Mouse (Mus musculus): ENCODE measurements at regions not wholly inside any gene's neighbourhood (a gene's known extent, or its start where the extent isn't known, plus 50 kb on each side); places are given as distances from the start of the nearest gene placed in this dataset.

- no peak for DNase-seq (ENCODE audit: low read depth, low spot score)
Measured at GRCm38 (mm10) chr12:25344354-25344753, 247.4 kb upstream of the Id2 start.

GRCm38 (mm10) chr12:25338771-25339170, 241.8 kb upstream of the Id2 start:
- no peak for DNase-seq (ENCODE audit: low read depth, low spot score)

GRCm38 (mm10) chr12:25335930-25336329, 239.0 kb upstream of the Id2 start:
- peak; percentile 28 for DNase-seq (ENCODE audit: low read depth, low spot score)

DNA sequence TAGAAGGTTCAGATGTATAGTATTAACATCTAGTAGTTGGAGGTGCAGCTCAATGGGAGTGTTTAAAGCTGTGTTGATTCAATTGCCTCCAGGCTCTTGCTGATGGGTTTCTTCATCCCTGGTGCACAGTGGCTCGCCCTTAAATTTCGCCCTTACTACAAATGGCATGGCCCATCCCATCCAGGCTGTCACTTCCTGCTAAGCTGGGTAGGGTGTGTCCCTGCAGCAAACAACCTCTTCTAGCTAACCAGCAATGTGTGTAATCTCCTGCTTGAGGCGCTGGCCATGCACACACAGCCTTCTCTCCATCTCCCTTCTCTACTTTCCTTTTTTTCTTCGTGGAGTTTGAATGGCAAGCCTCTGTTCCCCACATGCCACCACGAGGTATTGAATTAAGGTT, 238.1 kb upstream of the Id2 start:
- DNase-seq (ENCODE audit: low read depth, low spot score) = no peak

- no peak for DNase-seq (ENCODE audit: low read depth, low spot score)
Measured at GRCm38 (mm10) chr12:25332384-25333035, 235.6 kb upstream of the Id2 start.

DNA sequence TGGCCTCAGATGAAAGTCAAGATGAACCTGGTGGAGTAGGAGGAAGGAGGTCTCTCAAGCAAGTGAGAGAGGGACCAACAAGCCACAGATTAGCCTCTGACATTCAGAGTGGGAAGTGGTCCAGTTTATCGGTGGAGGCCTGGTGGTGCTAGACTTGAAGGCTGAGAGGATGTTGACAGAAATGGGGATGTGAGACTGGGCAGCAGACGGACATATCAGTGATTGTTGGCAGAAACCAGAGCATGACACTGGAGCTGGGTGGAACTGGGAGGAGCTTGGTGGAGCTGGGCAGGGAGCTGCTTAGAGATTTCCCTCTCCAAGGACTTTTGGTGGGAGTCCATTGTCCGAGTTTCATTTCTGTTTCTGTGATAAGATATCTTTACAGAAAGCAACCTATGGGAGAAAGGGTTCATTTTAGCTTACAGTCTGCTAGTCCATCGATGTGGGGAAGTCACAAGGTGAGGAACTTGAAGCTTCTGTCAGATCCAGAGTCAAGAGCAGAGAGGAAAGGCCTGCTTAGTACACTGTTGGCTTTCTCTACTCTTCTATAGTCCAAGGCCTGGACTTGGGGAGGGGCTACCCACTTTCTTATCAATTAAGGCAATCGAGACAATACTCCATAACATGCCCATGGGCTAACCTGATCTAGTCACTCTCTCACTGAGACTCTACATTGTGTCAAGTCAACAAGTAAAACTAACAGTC, 233.2 kb upstream of the Id2 start:
- DNase-seq (ENCODE audit: low read depth, low spot score) = no peak

DNA sequence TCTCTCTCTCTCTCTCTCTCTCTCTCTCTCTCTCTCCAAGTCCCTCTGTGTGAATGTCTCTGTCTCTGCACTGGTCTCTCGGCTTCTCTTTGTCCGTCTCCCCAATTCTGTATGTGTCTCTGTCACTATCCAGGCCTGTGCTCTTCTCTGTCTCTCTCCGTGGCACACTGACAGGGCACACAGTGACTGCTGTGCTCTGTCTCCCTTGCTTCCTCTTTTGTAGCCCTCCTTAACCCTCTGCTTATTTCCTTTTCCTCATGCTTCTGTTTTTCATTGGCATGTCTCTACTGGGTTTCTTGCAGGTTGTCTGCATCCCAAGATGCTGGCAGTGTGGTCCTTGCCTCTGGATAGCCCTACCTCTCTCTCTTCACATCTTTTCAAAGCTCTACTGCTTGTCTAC, 229.0 kb upstream of the Id2 start:
- DNase-seq (ENCODE audit: low read depth, low spot score) = no peak

DNA sequence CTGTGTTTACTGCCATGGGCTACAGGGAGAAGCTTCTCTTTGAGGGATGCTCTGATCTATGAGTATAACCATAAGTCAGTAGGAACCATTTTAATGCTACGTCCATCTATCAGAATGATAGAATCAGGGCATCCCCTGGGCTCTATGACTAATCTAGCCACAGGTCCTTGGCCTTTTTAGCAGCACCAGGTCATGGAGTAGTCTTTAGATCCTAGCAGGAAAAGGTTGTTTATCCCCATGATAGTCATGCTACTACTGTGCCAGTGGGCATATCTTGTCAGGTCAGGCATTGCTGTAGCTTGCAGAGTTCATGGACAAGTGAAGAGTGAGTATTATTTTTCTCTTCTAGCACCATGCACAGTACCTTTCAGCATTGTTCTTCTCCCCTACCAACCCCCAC, 226.2 kb upstream of the Id2 start:
- no peak for DNase-seq (ENCODE audit: low read depth, low spot score)

DNA sequence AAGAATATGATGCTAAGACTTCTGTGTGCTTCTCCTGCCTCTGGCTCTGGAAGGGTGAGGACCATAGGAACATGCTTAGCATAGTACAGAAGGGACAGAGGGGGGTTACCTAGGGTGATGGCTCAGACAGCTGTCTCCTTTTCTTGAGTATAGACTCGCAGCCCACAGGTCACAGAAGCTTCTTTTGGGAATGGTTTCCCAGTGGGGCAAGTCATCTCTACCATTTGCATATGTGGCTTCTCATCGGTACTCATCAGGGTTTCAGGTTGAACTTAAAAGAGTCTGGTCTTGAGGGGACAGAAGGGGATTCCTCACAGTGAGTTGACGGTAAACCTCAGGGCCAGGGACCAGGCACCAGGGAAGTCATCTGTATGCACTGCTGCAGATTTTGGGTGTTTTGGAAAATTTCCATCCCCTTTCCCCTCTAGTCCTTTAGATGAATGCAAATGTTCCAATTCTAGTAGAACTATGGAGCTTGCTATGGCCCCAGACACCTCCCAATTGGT, 223.4 kb upstream of the Id2 start:
- no peak for DNase-seq (ENCODE audit: low read depth, low spot score)

DNA sequence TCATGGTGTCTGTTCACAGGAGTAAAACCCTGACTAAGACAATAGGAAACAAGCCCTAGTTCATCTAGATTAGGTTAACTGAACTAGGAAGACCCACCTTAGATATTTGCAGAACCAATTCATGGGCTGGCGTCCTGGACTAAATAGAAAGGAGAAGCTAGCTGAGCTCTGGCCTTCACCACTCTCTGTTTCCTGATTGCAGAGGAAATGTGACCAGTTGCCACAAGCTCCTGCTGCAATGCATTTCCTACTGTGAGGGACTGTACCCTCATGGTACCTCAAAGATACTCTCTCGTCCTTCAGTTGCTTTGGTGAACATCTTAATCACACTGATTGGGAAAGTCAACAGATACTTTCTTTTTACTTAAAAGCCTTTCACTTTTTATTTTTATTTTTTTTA, 222.9 kb upstream of the Id2 start:
- no peak for DNase-seq (ENCODE audit: low read depth, low spot score)

DNA sequence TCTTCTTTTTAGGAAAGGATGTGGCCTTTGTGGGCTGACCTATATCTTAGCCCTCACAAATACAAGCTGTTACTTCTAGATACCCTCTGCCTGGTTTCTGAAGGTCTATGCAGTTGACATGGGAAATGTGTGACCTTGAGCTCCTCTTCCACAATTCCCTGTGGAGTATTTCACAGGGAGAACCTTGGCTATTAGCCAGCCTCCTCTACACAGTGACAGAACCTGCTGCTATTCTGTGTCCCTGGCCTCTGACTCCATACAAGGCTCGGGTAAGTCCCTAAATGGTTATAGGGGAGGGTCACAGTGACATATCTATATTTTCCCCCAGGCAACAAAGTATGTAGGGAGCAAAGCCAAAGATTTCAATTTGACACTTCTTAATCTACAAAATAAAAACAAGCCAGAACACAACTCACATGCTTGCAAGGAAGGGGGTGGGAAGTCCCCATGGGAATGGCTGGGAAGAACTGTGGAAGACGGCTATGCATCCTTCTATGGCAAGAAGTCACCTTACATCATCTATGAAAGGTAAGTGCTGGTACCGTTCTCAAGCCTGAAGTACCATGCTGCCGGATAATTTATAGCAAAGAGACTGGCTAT, 221.2 kb upstream of the Id2 start:
- DNase-seq (ENCODE audit: low read depth, low spot score) = no peak

DNA sequence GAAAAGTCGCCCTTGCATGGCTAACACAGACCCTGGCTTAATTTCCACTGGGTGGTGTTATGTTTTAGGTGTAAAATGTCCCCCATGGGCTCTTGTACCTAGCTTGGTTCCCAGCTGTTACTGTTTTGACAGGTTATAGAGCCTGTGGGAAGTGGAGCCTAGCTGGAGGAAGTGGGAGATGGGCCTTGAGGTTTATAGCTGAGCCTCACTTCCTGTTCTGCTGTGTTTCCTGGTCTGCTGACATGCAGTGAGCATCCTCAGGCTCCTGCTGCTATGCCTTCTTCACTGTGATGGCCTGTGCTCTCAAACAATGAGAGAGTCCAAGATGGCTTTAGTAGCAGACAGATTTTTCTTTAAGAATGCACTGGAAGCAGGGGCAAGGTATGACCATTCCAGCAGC, 219.0 kb upstream of the Id2 start:
- no peak for DNase-seq (ENCODE audit: low read depth, low spot score)

- no peak for DNase-seq (ENCODE audit: low read depth, low spot score)
Measured at GRCm38 (mm10) chr12:25313212-25313611, 216.3 kb upstream of the Id2 start.

GRCm38 (mm10) chr12:25312390-25312789, 215.4 kb upstream of the Id2 start:
- no peak for DNase-seq (ENCODE audit: low read depth, low spot score)

GRCm38 (mm10) chr12:25311728-25312127, 214.8 kb upstream of the Id2 start:
- DNase-seq (ENCODE audit: low read depth, low spot score) = no peak

DNA sequence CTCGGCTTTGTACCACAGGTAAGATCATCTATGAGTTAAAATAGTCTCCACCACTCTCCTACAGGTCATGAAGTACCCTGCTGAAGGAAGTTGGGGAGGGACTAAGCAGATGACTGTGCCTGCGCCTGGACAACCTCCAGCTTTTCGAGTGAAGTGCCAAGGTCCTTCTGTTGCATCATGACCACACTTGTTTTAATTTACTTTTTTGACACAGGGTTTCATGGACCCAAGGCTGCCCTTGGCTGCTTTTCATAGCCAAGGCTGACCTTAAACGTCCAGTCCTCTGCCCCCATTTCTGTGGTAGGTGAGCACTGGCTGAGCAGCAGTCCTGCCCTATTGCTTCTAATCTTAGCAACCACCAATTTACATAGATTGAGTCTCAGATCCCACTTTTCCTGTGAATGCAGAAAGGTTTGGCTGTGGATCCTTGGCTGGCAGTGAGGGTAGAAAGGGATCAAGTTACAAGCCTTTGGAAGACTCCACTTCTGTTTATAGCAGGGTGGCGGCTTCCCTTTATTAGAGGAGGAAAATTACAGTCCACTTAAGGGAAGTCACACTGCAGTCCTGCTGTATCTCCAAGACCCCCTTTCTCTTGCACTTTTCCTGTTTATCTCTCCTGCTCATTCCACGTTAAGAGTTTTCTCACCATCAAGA, 213.5 kb upstream of the Id2 start:
- DNase-seq (ENCODE audit: low read depth, low spot score) = no peak

DNA sequence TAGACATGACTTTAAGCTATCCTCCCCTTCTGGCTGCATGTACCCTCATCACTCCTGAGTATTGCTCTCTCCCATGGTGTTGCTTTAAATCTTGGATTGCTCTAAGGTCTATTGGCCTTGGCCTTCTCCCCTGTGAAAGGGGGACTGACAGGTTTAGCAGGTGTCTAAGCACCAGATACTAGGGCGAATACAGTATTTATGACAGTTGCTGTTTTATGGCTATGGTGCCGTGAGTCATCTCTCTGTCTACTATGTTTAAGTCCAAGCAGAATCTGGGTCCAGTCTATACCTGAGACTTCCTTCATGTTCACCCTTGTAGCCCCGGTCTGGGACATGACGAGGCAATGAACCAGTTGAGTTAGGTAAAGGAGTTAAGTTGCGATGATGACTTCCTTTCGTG, 212.3 kb upstream of the Id2 start:
- no peak for DNase-seq (ENCODE audit: low read depth, low spot score)

GRCm38 (mm10) chr12:25305764-25306653, 209.1 kb upstream of the Id2 start:
- DNase-seq (ENCODE audit: low read depth, low spot score) = no peak

DNA sequence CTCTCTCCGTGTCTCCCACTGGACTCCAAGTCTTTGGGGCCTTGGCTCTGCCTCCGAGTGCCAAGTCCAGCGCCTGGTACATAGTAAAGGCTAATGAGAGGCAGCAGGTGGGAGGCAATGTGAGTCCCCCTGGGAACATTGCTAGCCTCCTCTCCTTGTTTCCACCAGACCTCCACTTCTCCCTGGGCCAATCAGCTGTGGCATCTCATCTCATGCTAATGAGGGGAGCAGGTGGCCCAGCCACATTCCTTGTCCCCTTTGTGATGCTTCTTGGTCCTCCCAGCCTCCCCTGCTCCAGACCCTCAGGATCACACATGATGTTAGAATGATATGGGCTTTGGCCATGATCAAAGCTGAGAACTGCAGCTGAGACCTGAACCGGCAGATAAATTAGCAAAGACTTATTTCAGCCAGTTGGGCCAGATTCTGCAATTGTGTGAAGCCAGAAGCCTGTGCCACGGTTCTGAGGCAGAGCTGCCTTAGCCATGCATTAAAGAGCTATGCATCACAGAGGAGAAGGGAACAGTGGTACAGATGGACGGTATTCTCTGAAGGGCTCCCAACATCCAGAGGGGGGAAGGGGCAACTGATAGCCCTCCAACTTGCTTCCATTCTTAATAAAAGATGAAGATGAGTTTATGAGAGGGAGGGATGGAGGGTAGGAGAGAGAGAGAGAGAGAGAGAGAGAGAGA, 208.0 kb upstream of the Id2 start:
- peak; percentile 56 for DNase-seq (ENCODE audit: low read depth, low spot score)

GRCm38 (mm10) chr12:25303500-25304050, 206.6 kb upstream of the Id2 start:
- DNase-seq (ENCODE audit: low read depth, low spot score) = no peak

Measured in mesoderm, embryonic 11.5 days (tissue).